Mouse (Mus musculus): ENCODE measurements at regions not wholly inside any gene's neighbourhood (a gene's known extent, or its start where the extent isn't known, plus 50 kb on each side); places are given as distances from the start of the nearest gene placed in this dataset.

- no peak overlapping the region for H3K4me3 ChIP-seq (replicated peaks; ENCODE audit: low read length)
- 89% methylated on average over 6 of the region's 6 CpGs for WGBS
- ATAC-seq (ENCODE audit: insufficient read depth, low FRiP score) = no peak
- H3K4me2 ChIP-seq (ENCODE audit: low read depth, low read length) = no peak overlapping the region
- no peaks in the 10 kb centered on the region for H3K4me1 ChIP-seq (ENCODE audit: control insufficient read depth, insufficient read depth, low read length)
- no peak overlapping the region; the same call in 1 of the 2 replicates for H3K27ac ChIP-seq (ENCODE audit: low read length)
- H3K27me3 ChIP-seq (ENCODE audit: control insufficient read depth, insufficient read depth, low read length) = no peaks in the 10 kb centered on the region
- no peaks in the 10 kb centered on the region for H3K36me3 ChIP-seq (ENCODE audit: control insufficient read depth, insufficient read depth, low read length)
- no peaks in the 10 kb centered on the region for H3K9me3 ChIP-seq (replicated peaks; ENCODE audit: control insufficient read depth, low read length)
- no peak overlapping the region for H3K9ac ChIP-seq (ENCODE audit: low read length)
These were observed 72.7 kb upstream of the Sertad2 start for GRCm38 (mm10) chr11:20470396-20470795.

- H3K4me2 ChIP-seq (ENCODE audit: low read depth, low read length) = no peak overlapping the region
- no peak for ATAC-seq (ENCODE audit: insufficient read depth, low FRiP score)
- H3K27ac ChIP-seq (ENCODE audit: low read length) = no peak overlapping the region
- H3K4me3 ChIP-seq (replicated peaks; ENCODE audit: low read length) = no peak overlapping the region
- H3K4me1 ChIP-seq (ENCODE audit: control insufficient read depth, insufficient read depth, low read length) = peaks cover 3% of the 10 kb centered on the region; the same call in 1 of the 2 replicates
- no peaks in the 10 kb centered on the region for H3K27me3 ChIP-seq (ENCODE audit: control insufficient read depth, insufficient read depth, low read length)
- no peaks in the 10 kb centered on the region for H3K36me3 ChIP-seq (ENCODE audit: control insufficient read depth, insufficient read depth, low read length)
- 72% methylated on average over 1 of the region's 1 CpGs for WGBS
- no peak overlapping the region for H3K9ac ChIP-seq (ENCODE audit: low read length)
- no peaks in the 10 kb centered on the region for H3K9me3 ChIP-seq (replicated peaks; ENCODE audit: control insufficient read depth, low read length)
These were observed 70.7 kb upstream of the Sertad2 start for GRCm38 (mm10) chr11:20472336-20472735.

GRCm38 (mm10) chr11:20475629-20476028, 67.4 kb upstream of the Sertad2 start:
- H3K27ac ChIP-seq (ENCODE audit: low read length) = no peak overlapping the region
- no peak overlapping the region for H3K4me2 ChIP-seq (ENCODE audit: low read depth, low read length)
- H3K9me3 ChIP-seq (replicated peaks; ENCODE audit: control insufficient read depth, low read length) = no peaks in the 10 kb centered on the region
- H3K4me3 ChIP-seq (replicated peaks; ENCODE audit: low read length) = no peak overlapping the region
- no peaks in the 10 kb centered on the region for H3K36me3 ChIP-seq (ENCODE audit: control insufficient read depth, insufficient read depth, low read length)
- ATAC-seq (ENCODE audit: insufficient read depth, low FRiP score) = peak; percentile 42; the same call in 1 of the 2 replicates
- H3K9ac ChIP-seq (ENCODE audit: low read length) = no peak overlapping the region
- WGBS = 71% methylated on average over 7 of the region's 7 CpGs
- H3K4me1 ChIP-seq (ENCODE audit: control insufficient read depth, insufficient read depth, low read length) = peaks cover 7% of the 10 kb centered on the region; the same call in 1 of the 2 replicates
- no peaks in the 10 kb centered on the region for H3K27me3 ChIP-seq (ENCODE audit: control insufficient read depth, insufficient read depth, low read length)

- WGBS = 91% methylated on average over 3 of the region's 3 CpGs
- Histone ChIP-seq H3K27me3 (ENCODE audit: control insufficient read depth, insufficient read depth, low read length) (no peaks in the 10 kb centered on the region), H3K4me1 (ENCODE audit: control insufficient read depth, insufficient read depth, low read length) (peaks cover 7% of the 10 kb centered on the region; the same call in 1 of the 2 replicates), H3K9ac (ENCODE audit: low read length) (no peak overlapping the region), H3K36me3 (ENCODE audit: control insufficient read depth, insufficient read depth, low read length) (no peaks in the 10 kb centered on the region), H3K4me2 (ENCODE audit: low read depth, low read length) (no peak overlapping the region), H3K4me3 (replicated peaks; ENCODE audit: low read length) (no peak overlapping the region), H3K27ac (ENCODE audit: low read length) (no peak overlapping the region; the same call in 1 of the 2 replicates), H3K9me3 (replicated peaks; ENCODE audit: control insufficient read depth, low read length) (no peaks in the 10 kb centered on the region)
- no peak for ATAC-seq (ENCODE audit: insufficient read depth, low FRiP score)
These were observed 66.6 kb upstream of the Sertad2 start for GRCm38 (mm10) chr11:20476494-20476893.

- peak; percentile 92 for ATAC-seq (ENCODE audit: insufficient read depth, low FRiP score)
- H3K9ac ChIP-seq (ENCODE audit: low read length) = peak overlapping the region; percentile 63
- peak overlapping the region; percentile 73 for H3K27ac ChIP-seq (ENCODE audit: low read length)
These were observed 65.6 kb upstream of the Sertad2 start for GRCm38 (mm10) chr11:20477183-20478037.

GRCm38 (mm10) chr11:20480632-20481031, 62.4 kb upstream of the Sertad2 start:
- no peaks in the 10 kb centered on the region for H3K9me3 ChIP-seq (replicated peaks; ENCODE audit: control insufficient read depth, low read length)
- H3K4me1 ChIP-seq (ENCODE audit: control insufficient read depth, insufficient read depth, low read length) = peaks cover 7% of the 10 kb centered on the region; the same call in 1 of the 2 replicates
- no peak overlapping the region for H3K4me3 ChIP-seq (replicated peaks; ENCODE audit: low read length)
- H3K9ac ChIP-seq (ENCODE audit: low read length) = no peak overlapping the region
- H3K4me2 ChIP-seq (ENCODE audit: low read depth, low read length) = no peak overlapping the region
- no peak overlapping the region for H3K27ac ChIP-seq (ENCODE audit: low read length)
- no peak for ATAC-seq (ENCODE audit: insufficient read depth, low FRiP score)
- 92% methylated on average over 3 of the region's 3 CpGs for WGBS
- no peaks in the 10 kb centered on the region for H3K27me3 ChIP-seq (ENCODE audit: control insufficient read depth, insufficient read depth, low read length)
- no peaks in the 10 kb centered on the region for H3K36me3 ChIP-seq (ENCODE audit: control insufficient read depth, insufficient read depth, low read length)

More at GRCm38 (mm10) chr11:20477183-20478037, 65.6 kb upstream of the Sertad2 start:
- Histone ChIP-seq H3K4me1 (ENCODE audit: control insufficient read depth, insufficient read depth, low read length) (peaks cover 7% of the 10 kb centered on the region; the same call in 1 of the 2 replicates), H3K4me2 (ENCODE audit: low read depth, low read length) (peak overlapping the region; percentile 48), H3K9me3 (replicated peaks; ENCODE audit: control insufficient read depth, low read length) (no peaks in the 10 kb centered on the region), H3K27me3 (ENCODE audit: control insufficient read depth, insufficient read depth, low read length) (no peaks in the 10 kb centered on the region), H3K4me3 (replicated peaks; ENCODE audit: low read length) (peak overlapping the region; percentile 11), H3K36me3 (ENCODE audit: control insufficient read depth, insufficient read depth, low read length) (no peaks in the 10 kb centered on the region)
- WGBS = 20% methylated on average over 19 of the region's 19 CpGs

GRCm38 (mm10) chr11:20485371-20485770, 57.7 kb upstream of the Sertad2 start:
- no peak overlapping the region for H3K9ac ChIP-seq (ENCODE audit: low read length)
- WGBS = 84% methylated on average over 2 of the region's 2 CpGs
- no peaks in the 10 kb centered on the region for H3K36me3 ChIP-seq (ENCODE audit: control insufficient read depth, insufficient read depth, low read length)
- ATAC-seq (ENCODE audit: insufficient read depth, low FRiP score) = no peak
- no peak overlapping the region for H3K4me2 ChIP-seq (ENCODE audit: low read depth, low read length)
- no peaks in the 10 kb centered on the region for H3K4me1 ChIP-seq (ENCODE audit: control insufficient read depth, insufficient read depth, low read length)
- no peaks in the 10 kb centered on the region for H3K27me3 ChIP-seq (ENCODE audit: control insufficient read depth, insufficient read depth, low read length)
- H3K9me3 ChIP-seq (replicated peaks; ENCODE audit: control insufficient read depth, low read length) = no peaks in the 10 kb centered on the region
- H3K4me3 ChIP-seq (replicated peaks; ENCODE audit: low read length) = no peak overlapping the region
- H3K27ac ChIP-seq (ENCODE audit: low read length) = no peak overlapping the region
